Mouse (Mus musculus) MEL (cell line): ENCODE measurements around the gene Dlgap1. TPM values are rescaled to one million over a fixed set of nuclear protein-coding genes. Genes with fewer than 3 reads are reported as not detected.

Experiments used
- DNase-seq: peaks from one replicate; pipeline ENCODE4 v3.0.0; 2011; ENCODE audit warnings: low read depth, low spot score
- H3K27ac ChIP-seq: 2 replicates; pipeline ENCODE4 v1.5.1; 2012; ENCODE audit warnings: low read depth, mild to moderate bottlenecking, control low read depth, low read length, moderate library complexity; ENCODE audit not compliant: control insufficient read depth
- H3K27me3 ChIP-seq, 2 experiments: fragments of 150-350 bp in 1 of 2; sonication (generic) in 1 of 2; 2 replicates each; pipeline ENCODE4 v1.6.1; 2012; ENCODE audit warnings: low read length in 2 of 2, mild to moderate bottlenecking in 2 of 2, improper control_type of control experiment in 1 of 2, moderate library complexity in 1 of 2; ENCODE audit not compliant: insufficient read depth in 2 of 2, control insufficient read depth in 1 of 2
- H3K36me3 ChIP-seq, 2 experiments: 2 replicates each; pipeline ENCODE4 v1.6.1; 2012 to 2014; ENCODE audit warnings: low read length in 2 of 2, improper control_type of control experiment in 1 of 2, inconsistent platforms in 1 of 2, mild to moderate bottlenecking in 1 of 2; ENCODE audit not compliant: insufficient read depth in 2 of 2, control insufficient read depth in 1 of 2
- H3K4me1 ChIP-seq, 2 experiments: fragments of 150-350 bp in 1 of 2; sonication (generic) in 1 of 2; 2 replicates each; pipeline ENCODE4 v1.6.1; 2012; ENCODE audit warnings: low read length in 2 of 2, improper control_type of control experiment in 1 of 2, mild to moderate bottlenecking in 1 of 2; ENCODE audit not compliant: insufficient read depth in 2 of 2, control insufficient read depth in 1 of 2
- H3K4me3 ChIP-seq, 2 experiments: fragments of 150-350 bp in 1 of 2; sonication (generic) in 1 of 2; 2 replicates each; pipeline ENCODE4 v1.5.1; 2012; ENCODE audit warnings: low read depth in 2 of 2, low read length in 2 of 2, mild to moderate bottlenecking in 2 of 2, moderate library complexity in 2 of 2, control low read depth in 1 of 2, improper control_type of control experiment in 1 of 2; ENCODE audit not compliant: control insufficient read depth in 1 of 2, insufficient read depth in 1 of 2
- H3K79me2 ChIP-seq: 2 replicates; pipeline ENCODE4 v1.6.1; 2012; ENCODE audit warnings: mild to moderate bottlenecking, low read length, moderate library complexity; ENCODE audit not compliant: control insufficient read depth, poor library complexity, insufficient read depth
- H3K9ac ChIP-seq: 2 replicates; pipeline ENCODE4 v1.6.1; 2012; ENCODE audit warnings: low read depth, mild to moderate bottlenecking, control low read depth, low read length, moderate library complexity; ENCODE audit not compliant: control insufficient read depth, poor library complexity, severe bottlenecking
- H3K9me3 ChIP-seq: fragments of 150-350 bp; sonication (generic); replicated peaks from 2 replicates; pipeline ENCODE4 v1.6.1; 2012; ENCODE audit warnings: mild to moderate bottlenecking, low read length, improper control_type of control experiment, moderate library complexity; ENCODE audit not compliant: insufficient read depth
- BHLHE40 ChIP-seq: IDR thresholded peaks from 2 replicates; pipeline ENCODE4 v1.6.1; 2012; ENCODE audit warnings: low read depth, mild to moderate bottlenecking, inconsistent platforms, low read length, improper control_type of control experiment, borderline replicate concordance
- CHD1 ChIP-seq: IDR thresholded peaks from 2 replicates; pipeline ENCODE4 v1.6.1; 2012; ENCODE audit warnings: low read depth, mild to moderate bottlenecking, inconsistent platforms, low read length, improper control_type of control experiment
- EP300 ChIP-seq, 2 experiments: IDR thresholded peaks; 2 replicates each; pipeline ENCODE4 v1.6.1; 2011; ENCODE audit warnings: improper control_type of control experiment in 2 of 2, low read length in 2 of 2, low read depth in 1 of 2, mild to moderate bottlenecking in 1 of 2
- GABPA ChIP-seq: IDR thresholded peaks from 2 replicates; pipeline ENCODE4 v1.6.1; 2012; ENCODE audit warnings: low read depth, mild to moderate bottlenecking, inconsistent platforms, low read length, improper control_type of control experiment, moderate library complexity
- GATA1 ChIP-seq: IDR thresholded peaks from 2 replicates; pipeline ENCODE4 v1.6.1; 2011; ENCODE audit warnings: low read depth, low read length, improper control_type of control experiment
- HCFC1 ChIP-seq: IDR thresholded peaks from 2 replicates; pipeline ENCODE4 v1.6.1; 2012; ENCODE audit warnings: low read depth, mild to moderate bottlenecking, inconsistent platforms, low read length, improper control_type of control experiment, moderate library complexity
- JUND ChIP-seq: IDR thresholded peaks from 2 replicates; pipeline ENCODE4 v1.6.1; 2011; ENCODE audit warnings: low read depth, mild to moderate bottlenecking, improper control_type of control experiment, low read length
- MAFK ChIP-seq: IDR thresholded peaks from 2 replicates; pipeline ENCODE4 v1.6.1; 2011; ENCODE audit warnings: low read depth, mild to moderate bottlenecking, low read length, improper control_type of control experiment, borderline replicate concordance
- MAX ChIP-seq: IDR thresholded peaks from 2 replicates; pipeline ENCODE4 v1.6.1; 2011; ENCODE audit warnings: low read length, improper control_type of control experiment
- MAZ ChIP-seq: IDR thresholded peaks from 2 replicates; pipeline ENCODE4 v1.6.1; 2012; ENCODE audit warnings: low read depth, mild to moderate bottlenecking, inconsistent platforms, low read length, improper control_type of control experiment
- MXI1 ChIP-seq: IDR thresholded peaks from 2 replicates; pipeline ENCODE4 v1.6.1; 2011; ENCODE audit warnings: mild to moderate bottlenecking, low read depth, low read length, improper control_type of control experiment
- MYC ChIP-seq: IDR thresholded peaks from 2 replicates; pipeline ENCODE4 v1.6.1; 2011; ENCODE audit warnings: low read depth, mild to moderate bottlenecking, low read length, improper control_type of control experiment, moderate library complexity
- POLR2A ChIP-seq, 2 experiments: IDR thresholded peaks; 2 replicates each; pipeline ENCODE4 v1.6.1; 2011 to 2012; ENCODE audit warnings: low read length in 2 of 2, mild to moderate bottlenecking in 2 of 2, control low read depth in 1 of 2, improper control_type of control experiment in 1 of 2, low read depth in 1 of 2, moderate library complexity in 1 of 2; ENCODE audit not compliant: control insufficient read depth in 1 of 2, insufficient read depth in 1 of 2, poor library complexity in 1 of 2
- RCOR1 ChIP-seq: IDR thresholded peaks from 2 replicates; pipeline ENCODE4 v1.6.1; 2012; ENCODE audit warnings: low read depth, mild to moderate bottlenecking, inconsistent platforms, low read length, improper control_type of control experiment
- SIN3A ChIP-seq: IDR thresholded peaks from 2 replicates; pipeline ENCODE4 v1.6.1; 2012; ENCODE audit warnings: low read length, improper control_type of control experiment, inconsistent platforms
- TBP ChIP-seq: IDR thresholded peaks from 2 replicates; pipeline ENCODE4 v1.8.0; 2011; ENCODE audit warnings: low read depth, low read length, improper control_type of control experiment
- TCF12 ChIP-seq: IDR thresholded peaks from 2 replicates; pipeline ENCODE4 v1.6.1; 2014; ENCODE audit warnings: low read depth, mild to moderate bottlenecking, inconsistent platforms, low read length, improper control_type of control experiment, moderate library complexity
- USF1 ChIP-seq: IDR thresholded peaks from 2 replicates; pipeline ENCODE4 v1.6.1; 2014; ENCODE audit warnings: low read depth, mild to moderate bottlenecking, inconsistent platforms, low read length, improper control_type of control experiment, moderate library complexity
- ZC3H11A ChIP-seq: IDR thresholded peaks from 2 replicates; pipeline ENCODE4 v1.6.1; 2012; ENCODE audit warnings: low read depth, mild to moderate bottlenecking, inconsistent platforms, low read length, improper control_type of control experiment
- ZNF384 ChIP-seq: IDR thresholded peaks from 2 replicates; pipeline ENCODE4 v1.6.1; 2012; ENCODE audit warnings: low read depth, mild to moderate bottlenecking, inconsistent platforms, low read length, improper control_type of control experiment
- polyA plus RNA-seq, 2 experiments: library from polyadenylated mRNA; stranded (reverse) in 1 of 2; unstranded in 1 of 2; fragments of >175 nt in 1 of 2; fragments of >200 nt in 1 of 2; gene quantifications; 2 replicates each; pipeline versions ENCODE4 v1.2.1 to v1.2.4; 2012; ENCODE audit warnings: low replicate concordance in 2 of 2, low read depth in 1 of 2; ENCODE audit not compliant: insufficient read length in 2 of 2, insufficient read depth in 1 of 2, missing spikeins in 1 of 2
- total RNA-seq: library from RNA; depleted of rRNA; stranded (reverse); fragments of 300-350 nt; gene quantifications from 2 replicates; pipeline ENCODE4 v1.2.3, GENCODE M21; 2012

Gene Dlgap1
- total and polyA plus RNA-seq, 3 experiments: 0.06 TPM; not detected in 2

DNA sequence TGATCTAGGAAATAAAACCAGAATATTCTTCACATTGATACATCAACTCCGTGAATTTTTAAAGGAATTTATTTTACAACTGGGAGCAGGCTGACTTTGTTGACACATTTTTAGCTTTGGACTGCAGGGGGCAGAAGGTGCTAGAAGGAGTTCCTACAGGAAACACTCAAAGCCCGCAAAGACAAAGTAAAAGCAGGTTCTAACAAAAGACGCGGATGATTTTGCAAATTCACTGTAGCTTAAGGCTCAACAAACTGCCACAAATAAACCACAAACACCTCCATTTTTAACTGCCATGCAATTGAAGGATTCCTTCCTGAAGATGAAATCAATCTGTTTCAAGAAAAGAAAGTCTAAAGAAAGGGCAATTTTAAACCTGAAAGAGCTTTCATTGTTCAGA is 878.2 kb downstream of the Dlgap1 start (continued):
- peak; percentile 50; the same call in 1 of the 2 replicates for TF ChIP-seq ZC3H11A
- no peak for TF ChIP-seq HCFC1
- no peak for TF ChIP-seq GATA1
- TF ChIP-seq USF1: no peak
- no peak for TF ChIP-seq MAFK
- no peak for TF ChIP-seq JUND

DNA sequence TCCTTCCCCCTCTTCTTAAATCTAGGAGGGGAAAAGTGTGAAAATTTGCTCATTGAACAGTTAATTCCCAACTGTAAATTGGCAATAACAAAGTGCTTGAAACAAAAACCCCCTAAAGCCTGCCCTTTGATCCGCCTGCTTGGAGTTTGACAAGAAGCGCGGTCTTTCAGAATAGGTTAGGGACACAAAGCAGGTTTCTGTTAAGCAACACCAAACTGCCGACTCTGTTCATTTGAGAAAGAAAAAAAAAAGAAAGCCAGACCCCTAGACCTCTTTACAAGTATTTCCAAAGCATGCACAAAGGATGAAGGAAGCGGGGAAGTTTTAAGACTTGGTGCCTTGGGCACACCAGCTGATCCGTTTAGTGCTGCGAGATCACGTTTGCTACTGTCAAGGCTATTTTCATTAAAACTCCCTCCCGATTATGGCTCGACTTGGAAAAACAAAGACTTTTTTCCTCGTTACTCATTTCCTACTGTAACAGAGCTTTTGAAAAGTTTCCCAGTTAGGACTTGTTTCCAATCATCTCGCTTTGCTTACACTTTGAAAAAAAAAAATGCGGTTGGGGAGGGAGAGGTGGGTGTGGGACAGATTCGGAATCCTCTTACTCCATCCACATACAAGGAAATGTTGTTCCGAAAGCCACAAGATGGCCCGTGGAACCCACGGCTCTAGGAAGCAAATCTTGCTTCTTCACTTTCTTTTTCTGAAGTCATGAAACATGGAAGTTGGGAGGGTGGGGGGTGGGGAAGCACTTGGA is 879.1 kb downstream of the Dlgap1 start:
- Histone ChIP-seq H3K27ac (peak overlapping the region; percentile 47; the same call in 1 of the 2 replicates), H3K79me2 (peaks cover 52% of the 10 kb centered on the region), H3K4me3 (peak overlapping the region; percentile 79 to 99), H3K9ac (peak overlapping the region; percentile 94), H3K9me3 (no peaks in the 10 kb centered on the region), H3K4me1 (peaks cover 12 to 19% of the 10 kb centered on the region in 2 experiments; a peak in 3 of 4 replicates), H3K36me3 (peaks cover 15 to 22% of the 10 kb centered on the region in 2 experiments), H3K27me3 (no peaks in the 10 kb centered on the region)
- TF ChIP-seq POLR2A (IDR thresholded peaks at IDR 0.05; ENCODE audit: control insufficient read depth in 1 of 2, insufficient read depth in 1 of 2, low read depth in 1 of 2, low read length in 2 of 2, poor library complexity in 1 of 2) (no peak), ZNF384 (peak; percentile 35), EP300 (IDR thresholded peaks at IDR 0.05; ENCODE audit: low read depth in 1 of 2, low read length in 2 of 2) (0 out of 4 replicates have a peak, but pooled peaks of 1 of the 2 experiments have one; percentile 18), GABPA (no peak), MYC (no peak), TCF12 (no peak), MAZ (no peak), SIN3A (0 out of 2 replicates have a peak, but pooled peaks have one; percentile 67), CHD1 (no peak), MXI1 (peak; percentile 75), MAX (0 out of 2 replicates have a peak, but pooled peaks have one; percentile 13), ZC3H11A (no peak), USF1 (no peak), BHLHE40 (0 out of 2 replicates have a peak, but pooled peaks have one; percentile 12), RCOR1 (0 out of 2 replicates have a peak, but pooled peaks have one; percentile 15), TBP (no peak)
- peak; percentile 44 for DNase-seq
